Mouse (Mus musculus) embryonic facial prominence, embryonic 12.5 days (tissue): ENCODE measurements around the gene Olfr998. TPM values are rescaled to one million over a fixed set of nuclear protein-coding genes. Genes with fewer than 3 reads are reported as not detected.
"Not testable (repeated sequence)": the region's sequence is repeated elsewhere in the genome, so short reads cannot be mapped to it uniquely, and the experiment has no call there.

Source experiments
- ATAC-seq: fragments of 200-750 bp; cut with Nextera tagmentation; 2 replicates; pipeline ENCODE4 v1.8.0; 2017; ENCODE audit not compliant: insufficient number of reproducible peaks, insufficient read depth, low FRiP score, low TSS enrichment
- H3K27ac ChIP-seq: fragments of 300-500 bp; sonication (generic); 2 replicates; pipeline ENCODE4 v1.5.1; 2016; ENCODE audit warnings: mild to moderate bottlenecking
- H3K27me3 ChIP-seq: fragments of 300-500 bp; sonication (generic); 2 replicates; pipeline ENCODE4 v1.6.1; 2016; ENCODE audit warnings: mild to moderate bottlenecking, moderate library complexity
- H3K36me3 ChIP-seq: fragments of 300-500 bp; sonication (generic); 2 replicates; pipeline ENCODE4 v1.6.1; 2016; ENCODE audit warnings: mild to moderate bottlenecking
- H3K4me1 ChIP-seq: fragments of 300-500 bp; sonication (generic); 2 replicates; pipeline ENCODE4 v1.6.1; 2016
- H3K4me2 ChIP-seq: fragments of 300-500 bp; sonication (generic); replicated peaks from 2 replicates; pipeline ENCODE4 v1.6.1; 2016; ENCODE audit warnings: mild to moderate bottlenecking, moderate library complexity
- H3K4me3 ChIP-seq: fragments of 300-500 bp; sonication (generic); 2 replicates; pipeline ENCODE4 v1.5.1; 2016; ENCODE audit warnings: mild to moderate bottlenecking
- H3K9ac ChIP-seq: fragments of 300-500 bp; sonication (generic); 2 replicates; pipeline ENCODE4 v1.6.1; 2016; ENCODE audit warnings: mild to moderate bottlenecking, moderate library complexity
- H3K9me3 ChIP-seq: fragments of 300-500 bp; sonication (generic); 2 replicates; pipeline ENCODE4 v1.6.1; 2016; ENCODE audit warnings: mild to moderate bottlenecking, moderate library complexity
- WGBS: fragments of 180-500 bp; shearing (Covaris S2); methylation state at CpG from one replicate; pipeline ENCODE4 v1.1.7; 2016; 5-methylcytosine and 5-hydroxymethylcytosine counted together
- polyA plus RNA-seq: library from polyadenylated mRNA; unstranded; fragments of >200 nt; fragmentation: Nextera tagmentation; extraction: Ambion mirVana; gene quantifications from 2 replicates; pipeline ENCODE4 v1.2.1, GENCODE M21; 2016

Olfr998 gene
- polyA plus RNA-seq = not detected in 2 replicates

- not testable (repeated sequence) for H3K27ac ChIP-seq, H3K4me3 ChIP-seq, H3K4me1 ChIP-seq, H3K9me3 ChIP-seq, H3K27me3 ChIP-seq, H3K36me3 ChIP-seq, H3K4me2 ChIP-seq, H3K9ac ChIP-seq, ATAC-seq
- WGBS = 86% methylated on average over 2 of the region's 2 CpGs
These were observed at the start of gene Olfr998 for GRCm38 (mm10) chr2:85588648-85589047. Gene Olfr998, plus strand, starts transcription at chr2:85588948.

GRCm38 (mm10) chr2:85554806-85555205, 33.9 kb upstream of the Olfr998 start:
- no peaks in the 10 kb centered on the region for H3K27me3 ChIP-seq
- no peaks in the 10 kb centered on the region for H3K36me3 ChIP-seq
- H3K9ac ChIP-seq = no peak overlapping the region
- H3K9me3 ChIP-seq = no peaks in the 10 kb centered on the region
- H3K4me3 ChIP-seq = no peak overlapping the region
- WGBS = 72% methylated on average over 1 of the region's 1 CpGs
- H3K4me2 ChIP-seq = no peak overlapping the region
- ATAC-seq = no peak
- no peak overlapping the region for H3K27ac ChIP-seq
- H3K4me1 ChIP-seq = no peaks in the 10 kb centered on the region

GRCm38 (mm10) chr2:85560226-85560625, 28.5 kb upstream of the Olfr998 start:
- H3K4me1 ChIP-seq = no peaks in the 10 kb centered on the region
- H3K9me3 ChIP-seq = no peaks in the 10 kb centered on the region
- H3K27ac ChIP-seq = no peak overlapping the region
- H3K4me2 ChIP-seq = no peak overlapping the region
- H3K36me3 ChIP-seq = no peaks in the 10 kb centered on the region
- WGBS = 64% methylated on average over 4 of the region's 4 CpGs
- no peaks in the 10 kb centered on the region for H3K27me3 ChIP-seq
- no peak overlapping the region for H3K9ac ChIP-seq
- ATAC-seq = no peak
- no peak overlapping the region for H3K4me3 ChIP-seq

GRCm38 (mm10) chr2:85561187-85561586, 27.6 kb upstream of the Olfr998 start:
- Histone ChIP-seq H3K9me3 (no peaks in the 10 kb centered on the region), H3K4me1 (no peaks in the 10 kb centered on the region), H3K9ac (no peak overlapping the region), H3K36me3 (no peaks in the 10 kb centered on the region), H3K27ac (no peak overlapping the region), H3K4me2 (no peak overlapping the region), H3K27me3 (no peaks in the 10 kb centered on the region), H3K4me3 (no peak overlapping the region)
- 22% methylated on average over 4 of the region's 4 CpGs for WGBS
- ATAC-seq = no peak

GRCm38 (mm10) chr2:85578915-85579314, 9.8 kb upstream of the Olfr998 start, which contains the start of gene Olfr996:
Gene Olfr996, plus strand, starts transcription at chr2:85579215.
- no peaks in the 10 kb centered on the region for H3K9me3 ChIP-seq
- H3K4me1 ChIP-seq = no peaks in the 10 kb centered on the region
- no peaks in the 10 kb centered on the region for H3K27me3 ChIP-seq
- no peak for ATAC-seq
- H3K4me2 ChIP-seq = no peak within 1 kb of the TSS
- no peak within 1 kb of the TSS for H3K9ac ChIP-seq
- H3K36me3 ChIP-seq = no peaks in the 10 kb centered on the region
- H3K4me3 ChIP-seq = no peak within 1 kb of the TSS
- H3K27ac ChIP-seq = no peak within 1 kb of the TSS

GRCm38 (mm10) chr2:85611803-85612202, 23.1 kb downstream of the Olfr998 start, which contains the start of gene Olfr1000:
Gene Olfr1000, minus strand, starts transcription at chr2:85611903.
- Histone ChIP-seq H3K4me3 (no peak within 1 kb of the TSS), H3K36me3 (no peaks in the 10 kb centered on the region), H3K9ac (no peak within 1 kb of the TSS), H3K4me2 (no peak within 1 kb of the TSS), H3K9me3 (no peaks in the 10 kb centered on the region), H3K4me1 (no peaks in the 10 kb centered on the region), H3K27ac (no peak within 1 kb of the TSS), H3K27me3 (no peaks in the 10 kb centered on the region)
- WGBS = 70% methylated on average over 1 of the region's 1 CpGs
- ATAC-seq = no peak

Other genes starting within 250 kb of the Olfr998 start
- not detected in 2 replicates for gene Olfr987, start 249.6 kb upstream of the Olfr998 start, polyA plus RNA-seq
- gene Olfr988, start 225.7 kb upstream of the Olfr998 start, polyA plus RNA-seq = not detected in 2 replicates
- not detected in 2 replicates for gene Olfr992, start 179.5 kb upstream of the Olfr998 start, polyA plus RNA-seq
- not detected in 2 replicates for gene Olfr993, start 174.1 kb upstream of the Olfr998 start, polyA plus RNA-seq
- not detected in 2 replicates for gene Olfr994, start 152.5 kb upstream of the Olfr998 start, polyA plus RNA-seq
- not detected in 2 replicates for gene Olfr995, start 145.3 kb upstream of the Olfr998 start, polyA plus RNA-seq
- gene 4833423E24Rik, start 69.9 kb upstream of the Olfr998 start, polyA plus RNA-seq = 0.09 and 0.15 TPM in 2 replicates
- gene Olfr996, start 9.7 kb upstream of the Olfr998 start, polyA plus RNA-seq = not detected in 2 replicates
- gene Olfr1000, start 23.0 kb downstream of the Olfr998 start, polyA plus RNA-seq = not detected in 2 replicates
- not detected in 2 replicates for gene Olfr1002, start 61.8 kb downstream of the Olfr998 start, polyA plus RNA-seq
- gene Olfr154, start 75.5 kb downstream of the Olfr998 start, polyA plus RNA-seq = not detected in 2 replicates
- not detected in 2 replicates for gene Olfr1006, start 89.8 kb downstream of the Olfr998 start, polyA plus RNA-seq
- gene Olfr1008, start 100.5 kb downstream of the Olfr998 start, polyA plus RNA-seq = not detected in 2 replicates
- gene Olfr1009, start 126.5 kb downstream of the Olfr998 start, polyA plus RNA-seq = not detected in 2 replicates
- gene Olfr1012, start 173.8 kb downstream of the Olfr998 start, polyA plus RNA-seq = not detected in 2 replicates
- gene Olfr1013, start 178.2 kb downstream of the Olfr998 start, polyA plus RNA-seq = not detected in 2 replicates
- not detected in 2 replicates for gene Olfr1014, start 183.8 kb downstream of the Olfr998 start, polyA plus RNA-seq
- not detected in 2 replicates for gene Olfr1015, start 193.1 kb downstream of the Olfr998 start, polyA plus RNA-seq
- gene Olfr1016, start 213.6 kb downstream of the Olfr998 start, polyA plus RNA-seq = not detected in 2 replicates
- not detected in 2 replicates for gene Olfr1018, start 229.5 kb downstream of the Olfr998 start, polyA plus RNA-seq